Mouse (Mus musculus) lung, postnatal 0 days (tissue): ENCODE measurements around the gene Smarca4.

ENCODE experiments used
- CTCF ChIP-seq: IDR thresholded peaks from 2 replicates; pipeline ENCODE4 v1.5.1; 2016; ENCODE audit warnings: antibody characterized with exemption, mild to moderate bottlenecking
- EP300 ChIP-seq: IDR thresholded peaks from 2 replicates; pipeline ENCODE4 v1.6.1; 2016; ENCODE audit warnings: antibody characterized with exemption, mild to moderate bottlenecking, control low read depth

GRCm38 (mm10) chr9:21691862-21692261 lies 75.9 kb downstream of the Smarca4 start:
- TF ChIP-seq EP300 (no peak), CTCF (peak; percentile 69)
